Mouse (Mus musculus) layer of hippocampus, postnatal 25 days (tissue): Measurements from ENCODE around the gene Prickle2. TPM values are rescaled to one million over a fixed set of nuclear protein-coding genes. Genes with fewer than 3 reads are reported as not detected.

ENCODE experiments used
- DNase-seq, 2 experiments: peaks; one replicate each; pipeline ENCODE4 v3.0.0; 2022; ENCODE audit warnings: mixed read lengths in 2 of 2, low spot score in 1 of 2; ENCODE audit errors: extremely low spot score in 1 of 2
- total RNA-seq, 2 experiments: library from RNA; stranded (reverse); gene quantifications; 2 replicates each; pipeline ENCODE4 v1.2.3; 2021

Gene Prickle2
- total RNA-seq, 2 experiments from 2014 or later = 200 to 203 TPM

DNA sequence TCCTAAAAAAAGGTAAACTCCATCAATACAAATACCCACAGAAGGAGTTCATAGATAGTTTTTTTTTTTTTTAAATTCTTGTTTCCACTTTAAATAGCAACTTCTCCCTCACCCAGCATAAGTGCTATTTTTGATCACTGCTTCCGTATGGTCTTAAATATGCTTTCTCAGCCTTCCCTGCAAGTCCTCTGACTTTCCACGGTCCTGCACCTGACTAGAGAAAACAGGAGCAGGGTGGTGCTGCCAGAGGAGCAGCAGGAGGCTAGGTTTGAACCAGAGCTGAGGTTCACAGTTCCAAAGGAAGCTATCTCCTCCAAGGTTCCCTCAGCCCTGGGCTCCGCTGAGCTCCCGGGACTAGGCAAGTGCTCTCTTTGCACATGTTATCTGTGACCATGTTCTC is 310.4 kb downstream of the Prickle2 start:
- no peak for DNase-seq

DNA sequence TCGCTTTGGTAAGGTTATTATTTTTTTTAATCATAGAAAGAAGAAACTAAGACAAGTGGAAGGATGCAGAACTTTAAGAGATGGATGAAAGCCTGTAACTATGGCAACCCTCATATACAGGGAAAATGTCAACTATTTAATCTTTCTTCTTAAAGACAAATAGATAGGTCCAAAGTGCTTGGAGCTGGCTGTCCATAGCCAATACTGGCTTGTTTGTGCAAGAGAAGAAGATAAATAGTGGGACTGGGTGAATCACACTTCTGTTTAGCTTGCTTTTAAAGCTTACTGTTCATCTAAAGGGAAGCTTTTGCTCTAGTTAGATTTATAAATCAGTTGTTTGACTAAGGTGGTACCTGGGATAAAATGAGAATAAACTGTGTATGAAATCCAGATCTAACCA is 310.8 kb downstream of the Prickle2 start:
- no peak for DNase-seq

DNA sequence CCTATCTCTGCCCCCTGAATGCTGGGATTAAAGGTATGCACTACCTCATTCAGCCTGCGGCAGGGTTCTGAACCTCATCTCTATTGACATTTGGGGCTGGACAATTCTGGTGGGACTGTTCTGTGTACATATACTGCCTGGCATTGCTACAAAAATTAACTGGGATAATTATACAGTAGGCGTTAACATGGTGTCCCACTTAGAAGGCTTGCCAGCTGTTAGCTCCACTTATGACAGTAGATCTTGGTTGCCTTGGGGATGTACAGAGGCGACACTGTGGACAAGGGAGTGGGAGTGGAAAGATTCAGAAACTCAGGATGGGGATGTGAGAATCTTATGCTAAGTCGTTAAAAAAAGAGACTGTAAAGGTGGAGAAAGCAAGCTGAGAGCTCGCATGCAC is 311.3 kb downstream of the Prickle2 start:
- no peak for DNase-seq

GRCm38 (mm10) chr6:92390321-92390720 is 315.6 kb downstream of the Prickle2 start:
- no peak for DNase-seq

DNA sequence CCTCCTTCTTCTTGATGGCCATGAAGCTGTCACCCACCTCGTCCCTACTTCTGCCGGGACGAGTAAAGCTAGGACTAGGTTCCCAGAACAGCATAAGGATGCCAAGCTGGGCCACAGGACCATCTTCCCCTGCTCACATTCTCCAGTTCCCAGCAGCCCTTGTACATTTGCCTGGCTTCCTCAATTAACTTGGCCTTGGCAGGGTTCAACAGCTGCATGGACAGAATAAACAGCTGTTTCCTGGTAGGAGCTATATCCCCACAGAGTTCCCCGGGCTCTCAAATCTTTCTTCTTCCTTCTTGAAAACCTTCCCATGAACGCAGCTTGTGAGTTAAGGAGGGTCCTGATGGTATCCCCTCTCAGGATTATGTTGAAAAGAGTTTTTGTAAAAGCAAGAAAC is 317.3 kb downstream of the Prickle2 start:
- DNase-seq = no peak

- no peak for DNase-seq
These were observed 322.7 kb downstream of the Prickle2 start for GRCm38 (mm10) chr6:92383196-92383782.

- no peak for DNase-seq
These were observed 324.9 kb downstream of the Prickle2 start for GRCm38 (mm10) chr6:92381085-92381484.

DNA sequence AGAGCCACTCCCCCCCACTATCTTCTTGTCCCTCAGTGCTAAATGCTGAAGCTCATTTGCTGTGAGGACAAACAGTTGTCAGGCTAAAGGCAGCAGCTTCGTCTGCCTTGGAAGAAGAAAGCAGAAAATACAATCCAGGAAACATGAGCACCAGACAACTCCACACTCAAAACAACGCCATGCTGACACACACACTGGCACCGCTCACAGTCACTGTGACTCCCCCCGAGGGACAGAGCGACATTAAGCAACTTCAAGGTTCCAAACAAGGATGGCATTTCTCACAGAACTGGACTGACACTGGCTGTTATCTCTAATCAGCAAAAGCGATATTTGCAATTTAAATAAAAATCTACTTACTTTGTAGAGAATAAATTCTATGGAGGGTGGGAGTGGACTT is 331.1 kb downstream of the Prickle2 start:
- DNase-seq = no peak

- DNase-seq = no peak
These were observed 335.1 kb downstream of the Prickle2 start for GRCm38 (mm10) chr6:92370896-92371295.

DNA sequence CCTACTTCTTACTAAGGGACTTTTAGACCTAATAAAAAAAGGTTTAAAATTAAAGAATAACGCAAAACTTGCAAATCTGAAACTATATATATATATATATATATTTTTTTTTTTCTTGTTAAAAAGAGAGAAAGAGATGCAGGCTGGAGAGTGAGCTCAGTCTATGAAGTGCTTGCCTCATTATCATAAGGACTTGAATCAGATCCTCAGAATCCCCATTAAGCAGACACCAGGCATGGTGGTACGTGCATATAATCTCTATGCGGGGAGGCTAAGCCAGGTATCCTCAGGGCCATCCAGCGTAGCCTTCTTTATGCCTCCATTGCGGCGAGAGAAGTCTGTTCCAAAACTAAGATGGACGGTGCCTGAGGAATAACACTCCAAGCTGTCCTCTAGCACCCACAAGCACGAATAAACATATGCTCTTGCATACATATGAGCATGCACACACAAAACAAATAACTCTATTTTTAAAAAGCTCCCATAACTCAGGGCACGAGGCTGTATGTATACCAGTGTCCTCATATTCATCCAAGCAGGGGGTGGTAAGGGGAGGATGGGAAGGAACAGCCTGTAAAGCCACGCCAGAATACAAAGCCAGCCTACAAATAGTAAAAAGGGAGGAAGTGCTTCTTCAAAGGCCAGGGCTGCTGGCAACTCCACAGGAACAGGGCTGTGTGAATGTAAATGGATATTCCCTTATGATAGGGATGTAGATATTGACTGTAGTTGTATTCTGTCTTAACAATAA is 358.5 kb downstream of the Prickle2 start:
- no peak for DNase-seq

DNA sequence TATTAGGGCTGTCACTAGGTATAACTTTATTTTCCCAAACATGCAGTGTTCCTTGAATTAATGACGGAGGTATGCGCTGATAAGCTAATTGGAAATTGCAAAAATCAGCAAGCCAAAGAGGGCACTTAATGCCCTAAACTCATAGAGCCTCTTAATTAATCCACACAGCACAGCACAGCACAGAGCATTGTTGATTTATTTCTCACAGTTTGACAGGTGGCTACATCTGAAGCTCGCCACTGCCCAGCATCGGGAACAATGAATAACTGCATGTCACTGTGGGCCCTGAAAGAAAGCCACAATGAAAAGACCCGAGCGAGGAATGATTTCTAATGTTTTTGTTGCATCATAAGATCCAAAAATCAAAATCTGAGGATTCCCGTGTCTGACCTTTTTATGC is 359.2 kb downstream of the Prickle2 start:
- no peak for DNase-seq

DNA sequence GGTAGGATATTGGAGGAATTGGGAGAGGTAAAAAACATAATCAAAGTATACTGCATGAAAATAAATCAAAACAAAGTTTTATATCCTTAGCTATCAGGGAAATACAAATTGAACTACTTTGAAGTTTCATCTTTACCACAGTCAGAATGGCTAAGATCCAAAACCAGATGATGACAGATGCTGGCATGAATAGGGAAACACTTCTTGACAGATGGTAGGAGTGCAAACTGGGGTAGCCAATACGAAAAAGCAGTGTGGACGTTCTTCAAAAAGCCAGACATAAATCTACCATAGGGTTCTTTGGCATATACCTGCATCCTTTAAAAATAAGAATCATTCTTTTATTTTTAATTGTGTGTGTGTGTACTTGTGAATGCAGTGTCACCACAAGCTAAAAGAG is 360.8 kb downstream of the Prickle2 start:
- no peak for DNase-seq

GRCm38 (mm10) chr6:92344588-92344987 is 361.4 kb downstream of the Prickle2 start:
- DNase-seq = no peak

Other genes starting within 250 kb of the Prickle2 start
- gene A730049H05Rik, start 110.3 kb upstream of the Prickle2 start, total RNA-seq = under 1 TPM in 1 of 2 experiments, not detected in 1; 0.12 TPM
- gene Gm15737, start 163.2 kb upstream of the Prickle2 start, total RNA-seq = not detected
- gene Adamts9, start 237.3 kb upstream of the Prickle2 start, total RNA-seq = 1 to 10 TPM; 6.9 to 7.7 TPM